Mouse (Mus musculus): ENCODE measurements around the gene Pkp3. TPM values are rescaled to one million over a fixed set of nuclear protein-coding genes. Genes with fewer than 3 reads are reported as not detected.

Gene Pkp3
- polyA plus RNA-seq, 1 experiment from 2014 or later = 0.67 TPM

DNA sequence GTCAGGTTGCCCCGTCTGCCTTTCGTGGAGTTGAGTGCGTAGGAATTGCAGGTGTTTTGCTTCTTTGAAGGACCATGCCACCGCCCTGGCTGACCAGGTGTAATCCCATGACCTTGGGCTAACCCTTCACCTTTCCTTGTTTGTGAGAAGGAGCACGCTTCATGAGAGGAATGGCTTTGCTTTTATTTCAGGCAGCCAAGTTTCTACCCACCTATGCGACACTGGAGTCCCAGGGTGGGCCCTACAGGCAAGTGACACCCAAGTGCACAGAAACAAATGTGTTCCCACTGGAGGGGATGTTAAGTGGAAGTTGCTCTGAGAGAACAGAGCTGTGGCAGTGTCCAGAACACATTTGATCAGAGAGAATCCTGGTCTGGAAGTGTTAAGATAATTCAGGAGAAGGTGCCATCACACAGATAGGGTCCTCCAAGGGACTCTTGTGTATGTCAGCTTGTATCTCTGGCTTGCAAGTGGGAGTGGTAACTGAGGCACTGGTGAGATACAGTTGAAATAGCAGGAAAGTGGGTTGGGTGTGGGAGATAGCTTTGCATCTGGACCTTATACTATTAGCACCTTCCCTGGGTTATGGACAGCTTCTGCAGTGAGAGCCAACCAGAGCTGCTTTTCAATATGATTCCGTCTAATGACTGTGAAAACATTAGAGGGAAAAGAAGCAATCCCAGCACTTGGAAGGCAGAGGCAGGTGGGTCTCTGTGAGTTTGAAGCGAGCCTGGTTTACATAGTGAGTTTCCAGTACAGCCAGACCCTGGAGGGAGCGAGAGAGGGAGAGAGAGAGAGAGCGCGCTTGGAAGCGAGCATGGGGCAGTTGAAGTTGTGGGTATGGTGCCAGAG is 54.1 kb downstream of the Pkp3 start:
- H3K4me3 ChIP-seq (ENCODE audit: low read depth, low read length) = peak overlapping the region; percentile 89
- H3K4me1 ChIP-seq (ENCODE audit: control insufficient read depth, insufficient read depth, low read length) = peaks cover 6% of the 10 kb centered on the region
- peaks cover 11% of the 10 kb centered on the region for H3K36me3 ChIP-seq (ENCODE audit: control insufficient read depth, insufficient read depth, low read length)
- H3K4me2 ChIP-seq = peak overlapping the region; percentile 93
- H3K27ac ChIP-seq (ENCODE audit: low read depth, low read length) = peak overlapping the region; percentile 83
- no peaks in the 10 kb centered on the region for H3K27me3 ChIP-seq (ENCODE audit: control insufficient read depth, insufficient read depth, low read length)
- no peaks in the 10 kb centered on the region for H3K9me3 ChIP-seq (replicated peaks; ENCODE audit: control insufficient read depth, low read length)
- WGBS (ENCODE audit: insufficient replicate concordance) = 53% methylated on average over 12 of the region's 12 CpGs
- peak; percentile 61 for ATAC-seq (replicated peaks; ENCODE audit: insufficient number of reproducible peaks, low FRiP score, low TSS enrichment)
- peak overlapping the region; percentile 92 for H3K9ac ChIP-seq (ENCODE audit: low read depth, low read length)

Other genes starting within 250 kb of the Pkp3 start
- not detected in 2 replicates for gene Urah, start 243.2 kb upstream of the Pkp3 start, polyA plus RNA-seq (2014; fragmentation: Nextera tagmentation; extraction: Ambion mirVana)
- not detected in 2 replicates for gene Scgb1c1, start 232.7 kb upstream of the Pkp3 start, polyA plus RNA-seq (2014; fragmentation: Nextera tagmentation; extraction: Ambion mirVana)
- gene Odf3, start 230.4 kb upstream of the Pkp3 start, polyA plus RNA-seq (2014; fragmentation: Nextera tagmentation; extraction: Ambion mirVana) = not detected in 2 replicates
- gene Gm45785, start 221.9 kb upstream of the Pkp3 start, polyA plus RNA-seq (2014; fragmentation: Nextera tagmentation; extraction: Ambion mirVana) = not detected in 2 replicates
- gene Ric8a, start 221.3 kb upstream of the Pkp3 start, polyA plus RNA-seq (2014; fragmentation: Nextera tagmentation; extraction: Ambion mirVana) = 38.9 and 47.8 TPM in 2 replicates
- gene Bet1l, start 220.6 kb upstream of the Pkp3 start, polyA plus RNA-seq (2014; fragmentation: Nextera tagmentation; extraction: Ambion mirVana) = 29.4 and 30.8 TPM in 2 replicates
- gene Psmd13, start 196.2 kb upstream of the Pkp3 start, polyA plus RNA-seq (2014; fragmentation: Nextera tagmentation; extraction: Ambion mirVana) = 102 and 139 TPM in 2 replicates
- 31.9 and 34.8 TPM in 2 replicates for gene Sirt3, start 195.9 kb upstream of the Pkp3 start, polyA plus RNA-seq (2014; fragmentation: Nextera tagmentation; extraction: Ambion mirVana)
- 69.2 and 75.4 TPM in 2 replicates for gene Cox8b, start 177.8 kb upstream of the Pkp3 start, polyA plus RNA-seq (2014; fragmentation: Nextera tagmentation; extraction: Ambion mirVana)
- not detected in 2 replicates for gene Nlrp6, start 157.3 kb upstream of the Pkp3 start, polyA plus RNA-seq (2014; fragmentation: Nextera tagmentation; extraction: Ambion mirVana)
- 11.1 and 12.0 TPM in 2 replicates for gene Pgghg, start 136.8 kb upstream of the Pkp3 start, polyA plus RNA-seq (2014; fragmentation: Nextera tagmentation; extraction: Ambion mirVana)
- 0.34 TPM in 1 of 2 replicates, not detected in the other for gene Ifitm5, start 127.9 kb upstream of the Pkp3 start, polyA plus RNA-seq (2014; fragmentation: Nextera tagmentation; extraction: Ambion mirVana)
- 0.46 TPM in 1 of 2 replicates, not detected in the other for gene Gm45717, start 122.3 kb upstream of the Pkp3 start, polyA plus RNA-seq (2014; fragmentation: Nextera tagmentation; extraction: Ambion mirVana)
- 420 and 429 TPM in 2 replicates for gene Ifitm2, start 122.2 kb upstream of the Pkp3 start, polyA plus RNA-seq (2014; fragmentation: Nextera tagmentation; extraction: Ambion mirVana)
- gene Ifitm1, start 111.0 kb upstream of the Pkp3 start, polyA plus RNA-seq (2014; fragmentation: Nextera tagmentation; extraction: Ambion mirVana) = 4.8 and 7.6 TPM in 2 replicates
- gene Ifitm3, start 67.4 kb upstream of the Pkp3 start, polyA plus RNA-seq (2014; fragmentation: Nextera tagmentation; extraction: Ambion mirVana) = 32.5 and 36.2 TPM in 2 replicates
- gene Ifitm6, start 60.3 kb upstream of the Pkp3 start, polyA plus RNA-seq (2014; fragmentation: Nextera tagmentation; extraction: Ambion mirVana) = 0.26 TPM in 1 of 2 replicates, not detected in the other
- not detected in 2 replicates for gene Gm17387, start 49.1 kb upstream of the Pkp3 start, polyA plus RNA-seq (2014; fragmentation: Nextera tagmentation; extraction: Ambion mirVana)
- 1.4 and 2.6 TPM in 2 replicates for gene B4galnt4, start 17.1 kb upstream of the Pkp3 start, polyA plus RNA-seq (2014; fragmentation: Nextera tagmentation; extraction: Ambion mirVana)
- 2.3 and 3.0 TPM in 2 replicates for gene Sigirr, start 22.4 kb downstream of the Pkp3 start, polyA plus RNA-seq (2014; fragmentation: Nextera tagmentation; extraction: Ambion mirVana)
- gene Ano9, start 39.6 kb downstream of the Pkp3 start, polyA plus RNA-seq (2014; fragmentation: Nextera tagmentation; extraction: Ambion mirVana) = 0.31 TPM in 1 of 2 replicates, not detected in the other
- 65.0 and 71.2 TPM in 2 replicates for gene Ptdss2, start 44.2 kb downstream of the Pkp3 start, polyA plus RNA-seq (2014; fragmentation: Nextera tagmentation; extraction: Ambion mirVana)
- gene Rnh1, start 94.6 kb downstream of the Pkp3 start, polyA plus RNA-seq (2014; fragmentation: Nextera tagmentation; extraction: Ambion mirVana) = 95.3 and 103 TPM in 2 replicates
- 73.1 and 80.9 TPM in 2 replicates for gene Hras, start 115.8 kb downstream of the Pkp3 start, polyA plus RNA-seq (2014; fragmentation: Nextera tagmentation; extraction: Ambion mirVana)
- gene Lrrc56, start 115.9 kb downstream of the Pkp3 start, polyA plus RNA-seq (2014; fragmentation: Nextera tagmentation; extraction: Ambion mirVana) = 1.6 TPM in 2 replicates
- gene Lmntd2, start 135.9 kb downstream of the Pkp3 start, polyA plus RNA-seq (2014; fragmentation: Nextera tagmentation; extraction: Ambion mirVana) = 0.46 and 0.99 TPM in 2 replicates
- gene Rassf7, start 137.6 kb downstream of the Pkp3 start, polyA plus RNA-seq (2014; fragmentation: Nextera tagmentation; extraction: Ambion mirVana) = 14.3 and 17.5 TPM in 2 replicates
- 50.2 and 51.1 TPM in 2 replicates for gene Phrf1, start 150.6 kb downstream of the Pkp3 start, polyA plus RNA-seq (2014; fragmentation: Nextera tagmentation; extraction: Ambion mirVana)
- gene Irf7, start 188.3 kb downstream of the Pkp3 start, polyA plus RNA-seq (2014; fragmentation: Nextera tagmentation; extraction: Ambion mirVana) = 0.99 and 1.2 TPM in 2 replicates
- not detected in 2 replicates for gene Cdhr5, start 198.6 kb downstream of the Pkp3 start, polyA plus RNA-seq (2014; fragmentation: Nextera tagmentation; extraction: Ambion mirVana)
- gene Sct, start 200.9 kb downstream of the Pkp3 start, polyA plus RNA-seq (2014; fragmentation: Nextera tagmentation; extraction: Ambion mirVana) = 2.2 and 3.0 TPM in 2 replicates
- 0.10 and 0.17 TPM in 2 replicates for gene Drd4, start 213.8 kb downstream of the Pkp3 start, polyA plus RNA-seq (2014; fragmentation: Nextera tagmentation; extraction: Ambion mirVana)
- gene Deaf1, start 249.5 kb downstream of the Pkp3 start, polyA plus RNA-seq (2014; fragmentation: Nextera tagmentation; extraction: Ambion mirVana) = 40.2 and 42.5 TPM in 2 replicates
- 17.9 and 23.6 TPM in 2 replicates for gene Tmem80, start 249.5 kb downstream of the Pkp3 start, polyA plus RNA-seq (2014; fragmentation: Nextera tagmentation; extraction: Ambion mirVana)

All from heart, embryonic 11.5 days (tissue).